Mouse (Mus musculus) ovary, postnatal 36 days (tissue): Measurements from ENCODE around the gene Sirt6.
A peak's percentile ranks its signal among the peaks of the same experiment; 100 is the strongest.

ENCODE experiments used
- DNase-seq: peaks from one replicate; pipeline ENCODE4 v3.0.0; 2022; ENCODE audit warnings: low spot score, mixed read lengths

The Sirt6 gene

DNA sequence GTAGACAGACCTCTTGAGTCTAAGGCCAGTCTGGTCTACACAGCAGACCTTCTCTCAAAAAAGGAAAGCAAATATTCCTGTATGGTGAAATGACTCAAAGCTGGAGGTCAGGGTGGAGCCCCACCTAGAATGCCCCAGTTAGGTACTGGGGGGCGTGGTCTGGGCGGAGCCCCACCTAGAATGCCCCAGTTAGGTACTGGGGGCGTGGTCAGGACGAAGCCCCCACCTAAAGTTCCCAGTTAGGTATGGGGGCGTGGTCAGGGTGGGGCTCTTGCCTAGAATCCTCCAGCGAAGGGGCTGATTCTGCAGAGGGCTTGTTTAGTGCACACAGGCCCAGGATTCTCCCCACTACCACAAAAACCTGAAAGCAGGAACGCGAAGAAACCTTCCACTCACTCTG lies 4.2 kb downstream of the Sirt6 start:
- DNase-seq, result no peak

GRCm38 (mm10) chr10:81620786-81621185 lies 6.8 kb downstream of the Sirt6 start:
- no peak for DNase-seq

- no peak for DNase-seq
Observed at GRCm38 (mm10) chr10:81619976-81620375, 7.6 kb downstream of the Sirt6 start.

- DNase-seq, result no peak
Observed at GRCm38 (mm10) chr10:81615486-81615885, 12.1 kb downstream of the Sirt6 start.

DNA sequence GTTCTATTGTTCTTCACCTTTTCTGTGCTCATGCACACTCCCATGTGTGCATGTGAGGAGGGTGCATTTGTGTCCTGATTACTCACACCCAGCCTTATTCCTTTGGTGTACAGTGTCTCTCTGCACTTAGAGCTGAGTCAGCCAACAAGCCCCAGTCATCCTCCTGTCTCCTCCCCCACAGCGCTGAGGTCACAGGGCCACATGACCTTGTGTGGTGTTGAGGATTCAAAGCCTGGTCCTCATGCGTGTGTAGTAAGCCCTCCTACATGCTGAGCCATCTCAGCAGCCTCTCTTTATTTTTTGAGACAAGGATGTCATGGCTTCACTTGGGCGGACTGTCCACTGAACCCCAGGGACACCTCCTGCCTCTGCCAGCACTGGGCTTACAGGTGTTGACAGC lies 14.8 kb downstream of the Sirt6 start:
- no peak for DNase-seq

- no peak for DNase-seq
Observed at GRCm38 (mm10) chr10:81608308-81608707, 19.3 kb downstream of the Sirt6 start.

DNA sequence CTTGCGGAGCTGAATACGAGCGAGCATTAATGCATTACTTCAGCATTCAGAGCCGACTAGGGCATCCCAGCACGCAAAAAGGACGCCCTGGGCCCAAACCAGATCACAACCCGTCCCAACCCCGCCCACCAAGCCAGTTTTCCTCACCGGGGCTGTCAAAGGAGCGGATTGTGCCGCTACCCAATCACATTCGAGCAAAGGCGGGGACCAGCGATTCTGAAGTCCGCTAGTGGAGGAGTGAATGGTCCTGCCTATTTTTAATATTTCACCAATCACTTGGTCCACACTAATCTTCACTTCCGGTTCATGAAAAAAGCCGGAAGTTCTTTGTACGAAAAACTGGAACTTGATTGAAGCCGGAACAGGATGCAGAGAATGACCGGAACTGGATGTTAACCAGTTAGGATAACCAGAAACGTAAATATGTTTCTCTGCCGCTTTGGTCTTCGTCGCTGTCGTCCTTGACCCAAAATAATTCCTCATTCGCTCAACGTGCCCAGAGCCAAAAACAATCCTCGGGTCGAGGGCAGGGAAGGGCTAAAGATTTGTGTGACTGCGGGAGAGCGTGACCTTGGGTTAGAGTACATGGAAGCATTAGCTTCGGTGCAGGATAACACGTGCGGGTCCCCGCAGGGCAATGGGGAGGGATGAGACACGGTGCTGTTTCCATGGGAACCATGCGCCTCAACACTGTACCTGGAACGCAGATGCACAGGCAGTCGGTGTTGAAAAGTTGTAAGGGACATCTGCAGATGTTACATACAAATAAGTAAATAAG lies 21.4 kb downstream of the Sirt6 start, which contains the start of gene BC025920:
BC025920 (plus strand) TSS at position 297 of the 778 bp plus-strand sequence.
- peak; percentile 91 for DNase-seq

GRCm38 (mm10) chr10:81605666-81605973 lies 22.0 kb downstream of the Sirt6 start:
- no peak for DNase-seq

DNA sequence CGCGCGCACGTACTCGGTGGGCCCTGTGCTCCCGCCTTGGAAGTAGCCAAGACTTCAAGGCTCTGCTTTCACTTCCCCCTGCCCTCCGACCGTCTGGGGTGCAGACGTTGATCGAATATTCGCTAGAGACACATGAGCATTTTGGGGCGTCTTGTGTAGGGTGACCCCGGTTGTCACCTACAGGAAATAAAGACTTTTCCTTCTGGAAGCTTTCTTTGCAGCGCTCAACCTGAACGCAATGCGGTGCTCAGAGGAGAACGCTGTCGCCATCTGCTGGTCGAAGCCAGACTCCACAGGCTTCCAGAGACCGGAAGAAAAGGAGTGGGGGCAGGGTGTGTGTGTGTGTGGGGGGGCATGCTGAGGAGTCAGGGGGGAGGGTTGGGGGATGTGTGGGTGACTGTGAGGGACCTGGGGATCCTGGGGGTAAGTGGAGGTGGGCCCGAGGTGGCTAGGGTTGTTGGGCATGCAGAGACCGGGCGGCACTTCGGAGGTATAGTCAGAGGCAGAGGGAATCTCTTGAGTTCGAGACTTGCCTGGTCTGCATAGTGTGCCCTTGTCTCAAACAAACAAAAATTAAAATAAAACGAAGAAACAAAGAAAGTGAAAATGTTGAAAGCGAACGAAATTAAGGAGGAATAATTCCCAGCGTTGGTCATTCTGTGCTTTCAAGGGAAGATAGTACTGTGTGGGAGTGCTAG lies 22.5 kb downstream of the Sirt6 start:
- DNase-seq, result peak; percentile 84

DNA sequence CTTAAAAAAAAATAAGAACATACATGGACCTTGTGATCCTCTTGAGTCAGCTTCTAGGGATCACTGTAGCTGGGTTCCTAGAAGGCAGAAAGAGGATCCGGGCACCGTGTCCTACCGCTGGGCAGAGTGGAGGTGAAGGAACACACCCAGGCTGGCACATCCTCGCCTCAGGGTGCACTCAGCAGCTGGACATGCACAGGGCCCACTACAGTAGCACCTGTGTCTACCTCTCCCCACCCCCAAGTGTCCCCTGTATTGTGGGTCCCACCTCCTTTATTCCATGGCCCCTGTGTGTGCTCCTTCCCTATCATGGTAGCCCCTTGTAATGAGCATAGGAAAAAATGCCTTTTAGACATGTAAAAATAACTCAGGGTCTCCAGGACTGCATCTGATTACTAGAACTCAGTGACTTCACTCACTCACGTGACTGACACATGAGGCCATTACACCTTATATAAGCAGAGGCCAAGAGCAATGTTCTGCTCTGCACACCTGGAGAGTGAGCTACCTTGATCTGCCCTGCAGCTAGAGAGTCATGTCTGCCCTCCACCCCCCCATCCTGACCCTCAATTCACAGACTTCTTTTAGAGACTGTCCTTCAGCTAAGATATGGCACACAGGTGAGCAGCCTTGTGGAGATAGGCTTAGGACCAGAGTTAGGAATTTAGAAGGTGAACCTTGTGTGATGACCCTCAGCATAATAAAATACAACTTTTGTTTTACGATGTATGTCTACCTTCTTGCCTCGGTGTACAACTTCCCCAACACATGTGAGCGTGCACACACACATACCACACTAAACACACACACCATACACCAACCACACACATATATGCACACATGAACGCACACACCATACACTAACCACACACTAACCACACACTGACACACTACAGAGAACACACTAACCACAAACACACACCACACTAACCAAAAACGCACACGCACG lies 23.3 kb downstream of the Sirt6 start:
- DNase-seq, result no peak

DNA sequence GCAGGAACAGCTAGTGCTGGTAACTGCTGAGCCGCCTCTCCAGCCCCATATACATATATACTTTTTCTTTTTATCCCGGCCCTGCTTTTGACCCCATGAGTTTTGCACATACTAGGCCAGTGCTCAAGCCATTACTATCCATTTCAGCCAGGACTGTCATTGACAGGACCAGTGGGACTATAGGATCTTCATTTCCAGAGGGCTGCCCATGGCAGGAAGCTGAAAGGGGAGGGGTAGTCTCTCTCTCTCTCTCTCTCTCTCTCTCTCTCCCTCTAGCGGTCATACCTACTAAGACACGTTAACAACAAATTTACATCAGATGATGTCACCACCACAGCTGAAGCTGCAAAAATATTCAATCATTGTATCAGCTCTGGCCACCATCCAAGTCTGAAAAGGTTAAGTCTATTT lies 24.9 kb downstream of the Sirt6 start:
- DNase-seq, result no peak

DNA sequence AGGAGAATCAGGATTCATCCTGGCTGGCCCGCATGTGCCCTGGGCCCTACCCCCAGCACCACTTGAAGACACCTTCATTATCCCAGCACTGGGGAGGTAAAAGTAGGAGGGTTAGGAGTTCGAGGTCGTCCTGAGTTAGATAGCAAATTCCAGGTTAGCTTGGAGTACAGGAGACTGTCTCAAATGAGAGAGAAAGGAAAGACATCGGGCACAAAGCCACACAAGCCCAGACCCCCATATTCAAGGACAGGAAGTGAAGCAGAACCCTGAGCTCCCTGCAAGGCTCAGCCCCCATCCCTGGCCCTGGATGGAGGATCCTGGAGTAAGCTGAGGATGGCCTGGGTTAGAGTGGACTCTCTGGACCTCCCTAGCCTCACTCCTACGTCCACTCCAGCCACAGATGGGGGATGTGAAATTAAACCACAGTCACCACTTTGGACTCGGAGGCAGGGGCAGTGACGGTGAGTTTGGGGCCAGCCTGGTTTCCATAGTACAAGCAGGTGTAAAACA lies 26.1 kb downstream of the Sirt6 start:
- no peak for DNase-seq

- peak; percentile 95 for DNase-seq
Observed at GRCm38 (mm10) chr10:81600738-81601203, 26.8 kb downstream of the Sirt6 start, which contains the start of gene Tle6. Gene Tle6 (minus strand): TSS chr10:81601073.

DNA sequence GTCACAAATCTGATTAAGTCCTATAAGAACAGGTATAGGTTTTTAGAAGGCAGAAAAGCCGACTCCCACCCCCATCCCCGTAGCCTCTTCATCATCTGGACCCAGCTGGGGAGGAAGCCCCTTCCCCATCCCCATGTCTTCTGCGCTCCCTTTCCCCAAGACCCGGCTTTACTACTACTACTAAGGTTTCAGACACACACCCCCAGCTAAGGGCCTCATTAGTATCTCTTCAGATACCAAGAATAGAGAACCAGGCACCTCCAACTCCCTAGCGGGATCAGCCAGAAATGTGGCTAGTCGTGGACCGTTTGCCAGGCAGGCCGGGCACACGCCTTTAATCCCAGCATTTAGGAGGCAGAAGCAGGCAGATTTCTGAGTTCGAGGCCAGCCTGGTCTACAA lies 27.5 kb downstream of the Sirt6 start:
- no peak for DNase-seq

- DNase-seq, result no peak
Observed at GRCm38 (mm10) chr10:81599630-81600029, 28.0 kb downstream of the Sirt6 start.

DNA sequence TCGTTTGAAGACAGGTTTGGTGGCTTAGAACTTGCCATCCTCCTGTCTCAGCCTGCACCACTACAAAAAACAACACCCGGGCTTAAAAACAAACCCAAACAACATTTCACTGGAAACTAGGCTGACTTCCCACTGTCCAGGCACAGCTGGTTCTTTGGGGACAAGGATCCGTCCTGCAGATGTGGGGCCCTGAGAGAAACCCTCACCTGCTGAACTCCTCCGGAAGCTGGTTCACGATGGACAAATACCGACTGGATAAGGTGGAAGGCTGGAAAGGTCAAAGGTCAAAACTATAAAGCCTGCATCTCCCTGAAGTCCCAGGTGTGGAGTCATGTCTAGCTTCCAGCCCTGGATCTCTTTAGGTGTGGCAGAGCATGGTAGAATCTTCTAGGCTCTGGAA lies 28.7 kb downstream of the Sirt6 start:
- no peak for DNase-seq

DNA sequence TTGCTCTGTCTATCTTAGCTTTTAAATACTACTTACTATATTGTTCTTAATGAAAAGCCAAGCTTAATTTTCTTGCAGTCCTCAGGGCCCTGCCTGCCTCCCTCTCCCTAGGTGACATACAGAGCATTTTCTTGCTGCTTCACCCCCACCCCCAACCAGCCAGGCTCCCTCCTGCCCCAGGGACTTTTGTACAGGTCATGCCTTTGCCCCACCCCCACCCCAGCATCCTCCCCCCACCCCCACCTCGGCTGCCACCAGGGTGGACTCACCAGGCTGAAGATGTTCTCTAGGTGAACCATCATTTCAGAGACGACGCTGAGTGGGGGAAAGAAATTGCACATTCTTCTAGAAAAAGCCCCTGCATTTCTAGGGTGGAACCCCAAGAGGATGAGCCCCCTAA lies 29.3 kb downstream of the Sirt6 start:
- DNase-seq, result no peak

- DNase-seq, result peak; percentile 66
Observed at GRCm38 (mm10) chr10:81597137-81597950, 30.3 kb downstream of the Sirt6 start.

GRCm38 (mm10) chr10:81596611-81597010 lies 31.0 kb downstream of the Sirt6 start:
- DNase-seq, result peak; percentile 53

GRCm38 (mm10) chr10:81595599-81595998 lies 32.0 kb downstream of the Sirt6 start:
- DNase-seq, result no peak

- DNase-seq, result no peak
Observed at GRCm38 (mm10) chr10:81593935-81594334, 33.7 kb downstream of the Sirt6 start.
